Mouse (Mus musculus): ENCODE data around the gene Gm43552. TPM values are rescaled to one million over a fixed set of nuclear protein-coding genes. Genes with fewer than 3 reads are reported as not detected.

The Gm43552 gene
- polyA plus RNA-seq, 1 experiment: not detected

GRCm38 (mm10) chr5:65466911-65467310 lies 25.7 kb downstream of the Gm43552 start:
- H3K4me3 ChIP-seq (replicated peaks; ENCODE audit: control insufficient read depth, low read depth, low read length): no peak overlapping the region
- H3K27ac ChIP-seq (ENCODE audit: control insufficient read depth, insufficient read depth, low read depth, low read length, poor library complexity): no peak overlapping the region
- 83% methylated on average over 3 of the region's 3 CpGs for WGBS
- no peaks in the 10 kb centered on the region; the same call in 1 of the 2 replicates for H3K4me1 ChIP-seq (ENCODE audit: control insufficient read depth, insufficient read depth, low read length)
- TF ChIP-seq CTCF (IDR thresholded peaks at IDR 0.05; ENCODE audit: control insufficient read depth, insufficient read depth, low read length) (no peak), POLR2A (IDR thresholded peaks at IDR 0.05; ENCODE audit: borderline replicate concordance, control insufficient read depth, low read depth, low read length) (no peak)

GRCm38 (mm10) chr5:65460361-65460760 lies 32.3 kb downstream of the Gm43552 start:
- no peak overlapping the region for H3K27ac ChIP-seq (ENCODE audit: control insufficient read depth, insufficient read depth, low read depth, low read length, poor library complexity)
- 91% methylated on average over 14 of the region's 14 CpGs for WGBS
- TF ChIP-seq CTCF (IDR thresholded peaks at IDR 0.05; ENCODE audit: control insufficient read depth, insufficient read depth, low read length) (no peak), POLR2A (IDR thresholded peaks at IDR 0.05; ENCODE audit: borderline replicate concordance, control insufficient read depth, low read depth, low read length) (no peak)
- no peaks in the 10 kb centered on the region; the same call in 1 of the 2 replicates for H3K4me1 ChIP-seq (ENCODE audit: control insufficient read depth, insufficient read depth, low read length)
- H3K4me3 ChIP-seq (replicated peaks; ENCODE audit: control insufficient read depth, low read depth, low read length): no peak overlapping the region

DNA sequence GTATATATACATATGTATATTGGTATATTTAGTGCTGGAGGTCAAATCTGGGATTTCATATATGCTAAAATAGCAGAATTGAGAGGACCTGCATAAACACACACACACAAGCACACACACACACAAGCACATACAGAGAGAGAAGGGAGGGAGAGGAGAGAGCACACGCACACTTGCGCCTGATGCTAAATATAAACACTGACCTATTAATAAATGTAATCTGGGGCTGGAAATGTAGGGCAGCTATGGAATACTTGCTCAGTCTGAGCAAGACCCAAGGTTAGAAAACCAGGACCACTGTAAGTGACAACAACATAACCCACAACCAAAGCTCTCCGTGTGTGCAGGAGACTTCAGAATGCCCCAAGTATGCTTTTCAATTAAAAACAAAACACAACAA lies 33.2 kb downstream of the Gm43552 start:
- WGBS: 92% methylated on average over 3 of the region's 3 CpGs
- H3K27ac ChIP-seq (ENCODE audit: control insufficient read depth, insufficient read depth, low read depth, low read length, poor library complexity): no peak overlapping the region
- H3K4me3 ChIP-seq (replicated peaks; ENCODE audit: control insufficient read depth, low read depth, low read length): no peak overlapping the region
- TF ChIP-seq CTCF (IDR thresholded peaks at IDR 0.05; ENCODE audit: control insufficient read depth, insufficient read depth, low read length): no peak
- no peak for TF ChIP-seq POLR2A (IDR thresholded peaks at IDR 0.05; ENCODE audit: borderline replicate concordance, control insufficient read depth, low read depth, low read length)
- H3K4me1 ChIP-seq (ENCODE audit: control insufficient read depth, insufficient read depth, low read length): no peaks in the 10 kb centered on the region

GRCm38 (mm10) chr5:65457846-65458245 lies 34.8 kb downstream of the Gm43552 start:
- 76% methylated on average over 5 of the region's 5 CpGs for WGBS
- Histone ChIP-seq H3K4me1 (ENCODE audit: control insufficient read depth, insufficient read depth, low read length) (no peaks in the 10 kb centered on the region), H3K4me3 (replicated peaks; ENCODE audit: control insufficient read depth, low read depth, low read length) (no peak overlapping the region), H3K27ac (ENCODE audit: control insufficient read depth, insufficient read depth, low read depth, low read length, poor library complexity) (no peak overlapping the region)
- TF ChIP-seq POLR2A (IDR thresholded peaks at IDR 0.05; ENCODE audit: borderline replicate concordance, control insufficient read depth, low read depth, low read length) (no peak), CTCF (IDR thresholded peaks at IDR 0.05; ENCODE audit: control insufficient read depth, insufficient read depth, low read length) (no peak)

- TF ChIP-seq POLR2A (IDR thresholded peaks at IDR 0.05; ENCODE audit: borderline replicate concordance, control insufficient read depth, low read depth, low read length) (no peak), CTCF (IDR thresholded peaks at IDR 0.05; ENCODE audit: control insufficient read depth, insufficient read depth, low read length) (no peak)
- 89% methylated on average over 7 of the region's 7 CpGs for WGBS
Measured at GRCm38 (mm10) chr5:65457086-65457827, 35.4 kb downstream of the Gm43552 start.

DNA sequence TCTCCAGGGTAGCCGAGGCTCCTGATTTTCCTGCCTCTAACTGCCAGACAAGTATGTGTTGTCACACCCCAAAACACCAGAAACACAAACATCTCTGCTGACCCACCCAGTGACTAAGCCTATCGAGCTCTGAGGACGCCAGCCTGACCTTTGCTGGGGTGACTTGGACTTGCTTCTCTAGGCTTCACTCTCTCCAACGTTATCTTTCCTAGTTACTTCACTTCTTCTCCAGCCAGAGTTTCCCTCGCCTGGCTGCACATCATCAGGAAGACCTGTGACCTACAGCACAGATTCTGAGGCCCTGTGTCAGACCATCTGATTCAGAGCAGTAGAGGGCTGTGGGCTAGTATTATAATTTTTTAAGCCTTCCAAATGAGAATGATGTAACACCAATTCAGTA lies 37.9 kb downstream of the Gm43552 start:
- Histone ChIP-seq H3K4me1 (ENCODE audit: control insufficient read depth, insufficient read depth, low read length) (no peaks in the 10 kb centered on the region), H3K4me3 (replicated peaks; ENCODE audit: control insufficient read depth, low read depth, low read length) (no peak overlapping the region), H3K27ac (ENCODE audit: control insufficient read depth, insufficient read depth, low read depth, low read length, poor library complexity) (no peak overlapping the region)
- WGBS: 77% methylated on average over 5 of the region's 5 CpGs
- TF ChIP-seq POLR2A (IDR thresholded peaks at IDR 0.05; ENCODE audit: borderline replicate concordance, control insufficient read depth, low read depth, low read length): no peak
- no peak for TF ChIP-seq CTCF (IDR thresholded peaks at IDR 0.05; ENCODE audit: control insufficient read depth, insufficient read depth, low read length)

More at GRCm38 (mm10) chr5:65457086-65457827, 35.4 kb downstream of the Gm43552 start:
- Histone ChIP-seq H3K4me3 (replicated peaks; ENCODE audit: control insufficient read depth, low read depth, low read length) (no peak overlapping the region), H3K27ac (ENCODE audit: control insufficient read depth, insufficient read depth, low read depth, low read length, poor library complexity) (no peak overlapping the region), H3K4me1 (ENCODE audit: control insufficient read depth, insufficient read depth, low read length) (no peaks in the 10 kb centered on the region)

- Histone ChIP-seq H3K27ac (ENCODE audit: control insufficient read depth, insufficient read depth, low read depth, low read length, poor library complexity) (no peak overlapping the region), H3K4me1 (ENCODE audit: control insufficient read depth, insufficient read depth, low read length) (peaks cover 2% of the 10 kb centered on the region; the same call in 1 of the 2 replicates), H3K4me3 (replicated peaks; ENCODE audit: control insufficient read depth, low read depth, low read length) (no peak overlapping the region)
- TF ChIP-seq CTCF (IDR thresholded peaks at IDR 0.05; ENCODE audit: control insufficient read depth, insufficient read depth, low read length) (no peak), POLR2A (IDR thresholded peaks at IDR 0.05; ENCODE audit: borderline replicate concordance, control insufficient read depth, low read depth, low read length) (no peak)
- 83% methylated on average over 4 of the region's 4 CpGs for WGBS
Measured at GRCm38 (mm10) chr5:65448941-65449340, 43.7 kb downstream of the Gm43552 start.

DNA sequence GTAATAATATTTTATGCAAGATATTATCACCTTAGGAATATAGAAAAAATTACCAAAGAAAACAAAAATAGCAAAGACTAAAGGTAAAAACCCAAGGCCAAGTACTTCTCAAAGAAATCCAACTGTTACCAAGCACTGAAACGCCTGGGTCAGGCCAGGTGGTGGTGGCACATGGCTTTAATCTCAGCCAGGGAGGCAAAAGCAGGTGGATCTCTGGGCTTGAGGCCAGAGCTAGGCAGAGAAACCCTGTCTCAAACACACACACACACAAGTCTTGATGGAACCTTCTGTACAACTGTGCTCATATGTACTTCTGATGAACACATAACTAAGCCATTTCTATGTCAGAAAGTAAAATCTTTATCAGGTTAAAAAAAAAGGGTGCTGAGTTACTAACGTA lies 44.8 kb downstream of the Gm43552 start:
- Histone ChIP-seq H3K4me1 (ENCODE audit: control insufficient read depth, insufficient read depth, low read length) (peaks cover 2% of the 10 kb centered on the region; the same call in 1 of the 2 replicates), H3K27ac (ENCODE audit: control insufficient read depth, insufficient read depth, low read depth, low read length, poor library complexity) (no peak overlapping the region), H3K4me3 (replicated peaks; ENCODE audit: control insufficient read depth, low read depth, low read length) (no peak overlapping the region)
- TF ChIP-seq POLR2A (IDR thresholded peaks at IDR 0.05; ENCODE audit: borderline replicate concordance, control insufficient read depth, low read depth, low read length) (no peak), CTCF (IDR thresholded peaks at IDR 0.05; ENCODE audit: control insufficient read depth, insufficient read depth, low read length) (no peak)
- 77% methylated on average over 2 of the region's 2 CpGs for WGBS

Data from bone marrow, adult 2 months (tissue).